Mouse (Mus musculus) c-Kit-negative CD71-positive TER-119-positive erythroid progenitor cells, embryonic 14.5 days (primary cell): ENCODE data around the gene Tbx21.
A peak's percentile ranks its signal among the peaks of the same experiment; 100 is the strongest.

ENCODE experiments used
- DNase-seq: peaks from one replicate; pipeline ENCODE4 v3.0.0-alpha.2; 2013; ENCODE audit warnings: low read depth, low spot score

Gene Tbx21

DNA sequence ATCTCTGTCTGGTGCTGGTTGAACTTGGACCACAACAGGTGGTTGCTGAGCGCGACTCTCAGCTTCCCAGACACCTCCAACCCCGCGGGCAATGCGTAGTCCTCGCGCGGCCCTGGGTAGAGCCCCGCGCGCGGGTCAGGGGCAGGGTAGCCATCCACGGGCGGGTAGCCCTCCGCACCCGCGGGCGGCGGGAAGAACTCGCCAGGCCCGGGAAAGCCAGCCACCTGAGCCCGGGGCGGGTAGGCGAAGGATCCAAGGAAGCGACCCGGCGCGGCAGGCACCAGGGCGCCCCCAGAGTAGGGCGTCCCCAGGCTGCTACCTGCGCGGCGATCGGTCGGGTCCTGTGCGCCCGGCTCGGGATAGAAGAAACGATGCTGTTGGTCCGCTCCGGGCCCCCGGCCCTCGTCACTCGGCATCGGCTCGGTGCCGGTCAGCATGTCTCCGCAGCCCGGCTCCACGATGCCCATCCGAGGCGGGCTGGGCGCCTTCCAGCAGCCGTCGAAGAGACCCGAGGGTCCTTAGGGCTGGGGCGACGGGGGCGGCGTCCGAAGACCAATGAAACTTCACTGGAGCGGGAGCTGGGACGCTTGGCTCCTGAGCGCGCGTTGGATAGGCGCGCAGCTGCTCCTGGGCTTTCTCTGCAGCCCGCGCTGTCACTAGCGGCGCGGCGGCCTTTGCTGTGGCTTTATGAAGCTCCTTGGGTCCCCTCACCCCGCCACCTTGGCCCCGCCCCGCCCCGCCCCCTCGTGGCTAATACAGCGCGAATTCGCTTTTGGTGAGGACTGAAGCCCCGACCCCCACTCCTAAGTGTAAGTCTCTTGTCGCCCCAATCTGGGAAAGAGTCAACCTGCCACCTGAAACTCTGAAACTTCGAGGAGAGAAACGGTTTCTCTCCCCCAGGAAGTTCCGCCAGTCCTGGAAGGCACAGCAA lies at the start of gene Tbx21:
TSS of gene Tbx21 (minus strand) at position 661 of the 931 bp plus-strand sequence.
- DNase-seq: no peak

DNA sequence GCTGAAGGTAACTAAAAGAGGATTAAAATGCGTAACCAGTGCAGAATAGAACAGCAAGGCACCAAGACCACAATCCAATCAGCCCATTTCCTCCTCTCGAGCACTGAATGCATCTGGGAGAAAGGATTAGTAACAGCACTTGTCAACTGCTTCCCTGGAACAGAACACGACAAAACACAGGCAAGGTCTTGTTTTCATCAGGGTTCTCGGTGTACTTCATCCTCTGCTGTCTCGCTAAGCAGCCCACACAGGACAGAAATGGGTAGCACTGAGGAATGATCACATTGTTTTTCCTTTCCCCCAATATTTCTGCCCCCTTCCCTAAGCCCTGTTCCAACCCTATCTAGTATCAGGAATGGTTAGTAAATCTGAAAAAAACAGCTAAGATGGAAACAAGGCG lies 45.2 kb upstream of the Tbx21 start:
- no peak for DNase-seq

DNA sequence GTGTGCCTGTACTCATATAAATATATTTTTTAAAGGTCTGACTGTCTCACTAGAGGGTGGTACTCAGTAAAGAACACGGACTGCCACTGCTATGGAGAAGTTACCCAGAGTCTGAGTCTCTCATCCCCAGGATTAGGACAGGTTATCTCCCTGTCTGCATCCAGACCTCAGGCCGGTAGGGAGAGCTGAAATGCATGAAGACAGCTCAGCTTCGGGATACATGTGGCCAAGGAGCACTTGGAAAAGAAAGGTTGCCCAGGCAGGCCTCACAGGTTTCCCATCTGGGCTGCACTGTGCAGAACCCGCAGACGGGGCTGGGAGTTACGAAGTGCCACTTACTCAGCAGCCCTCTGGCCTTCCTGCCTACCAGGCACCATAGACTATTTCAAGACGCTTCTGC lies 41.9 kb upstream of the Tbx21 start:
- DNase-seq: no peak

GRCm38 (mm10) chr11:97152662-97153287 lies 37.6 kb upstream of the Tbx21 start:
- no peak for DNase-seq

- DNase-seq: no peak
Observed at GRCm38 (mm10) chr11:97152023-97152426, 36.9 kb upstream of the Tbx21 start.

DNA sequence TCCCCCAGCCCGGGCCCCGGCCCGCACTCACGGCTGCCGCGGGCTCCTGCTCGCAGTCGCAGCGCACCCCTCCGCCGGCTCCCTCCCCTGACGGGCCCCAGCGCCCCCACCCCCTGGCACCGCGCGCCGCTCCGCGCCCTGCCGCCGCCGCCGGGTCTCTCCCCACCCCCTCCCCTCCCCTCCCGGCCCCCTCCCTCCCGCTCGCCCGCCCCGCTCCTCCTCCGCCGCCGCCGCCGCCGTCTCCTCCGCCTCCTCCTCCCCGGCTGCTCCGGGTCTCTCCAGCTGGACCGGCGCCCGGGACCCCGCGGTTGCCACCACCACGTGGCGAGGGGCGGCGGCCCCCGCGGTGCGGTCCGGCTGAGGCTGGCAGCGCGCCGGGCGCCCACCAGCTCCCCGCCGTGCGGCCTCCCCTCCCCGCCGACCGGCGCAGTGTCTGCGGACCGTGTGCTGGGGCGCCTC lies 36.2 kb upstream of the Tbx21 start, which contains the start of gene Tbkbp1:
TSS of gene Tbkbp1 (minus strand) at position 153 of the 459 bp plus-strand sequence.
- no peak for DNase-seq

GRCm38 (mm10) chr11:97150411-97151330 lies 35.5 kb upstream of the Tbx21 start:
- no peak for DNase-seq

- DNase-seq: no peak
Observed at GRCm38 (mm10) chr11:97149995-97150410, 34.9 kb upstream of the Tbx21 start.

DNA sequence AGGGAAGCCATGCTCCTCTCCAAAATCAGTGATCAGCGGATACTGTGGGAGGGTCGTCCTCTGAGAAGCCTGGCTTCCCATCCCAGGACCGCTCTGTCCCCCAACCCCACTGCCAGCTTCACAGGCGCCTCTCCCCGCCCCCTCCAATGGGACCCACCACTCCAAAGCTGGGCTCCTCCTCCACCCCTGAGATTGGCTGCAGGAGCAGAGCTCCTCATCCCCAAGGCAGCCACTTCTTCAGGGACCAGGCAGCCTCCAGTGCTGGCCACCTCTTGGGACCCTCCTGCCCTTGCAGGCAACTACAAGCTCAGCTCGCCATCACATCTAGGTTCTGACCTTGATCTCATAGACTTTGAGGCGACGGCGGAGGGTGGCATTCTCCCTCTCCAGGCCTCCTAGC lies 33.9 kb upstream of the Tbx21 start:
- DNase-seq: no peak

DNA sequence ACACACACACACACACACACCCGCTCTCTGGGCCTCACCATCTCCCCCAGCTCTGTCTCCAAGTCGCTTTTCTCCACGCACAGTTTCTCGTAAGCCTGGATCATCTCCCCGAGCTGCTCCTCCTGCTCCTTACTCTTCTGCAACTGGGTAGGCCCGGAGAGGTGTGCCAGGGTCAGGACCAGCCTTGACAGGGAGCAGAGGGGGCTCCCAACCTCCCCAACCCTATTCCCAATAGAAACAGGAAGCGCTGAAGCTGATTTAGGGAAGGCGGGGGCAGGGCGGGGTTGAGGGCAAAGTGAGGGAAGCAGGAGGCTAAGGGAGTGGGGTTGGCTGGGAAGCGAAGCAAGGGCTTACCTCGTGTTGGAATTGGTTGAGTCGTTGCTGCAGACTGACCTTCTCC lies 33.5 kb upstream of the Tbx21 start:
- no peak for DNase-seq

GRCm38 (mm10) chr11:97147333-97147732 lies 32.2 kb upstream of the Tbx21 start:
- DNase-seq: no peak

DNA sequence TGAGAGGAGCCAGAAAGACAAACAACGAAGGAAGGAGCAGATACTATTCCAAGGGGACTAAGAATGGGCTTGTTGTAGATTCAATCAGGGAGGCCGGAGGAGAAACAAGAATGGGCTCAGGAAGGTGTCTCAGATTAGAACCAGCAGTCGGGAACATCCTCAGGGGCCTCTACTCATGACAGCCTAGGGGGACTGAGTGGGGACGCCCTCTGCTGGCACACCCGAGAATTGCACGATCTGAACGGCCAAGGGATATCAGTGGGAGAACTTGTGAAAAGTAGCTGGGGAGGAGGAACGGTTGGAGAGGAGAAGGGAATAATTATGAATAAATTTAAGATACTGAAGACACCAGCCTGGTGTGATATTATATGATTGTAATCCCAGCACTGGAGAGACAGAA lies 31.6 kb upstream of the Tbx21 start:
- peak; percentile 13 for DNase-seq

DNA sequence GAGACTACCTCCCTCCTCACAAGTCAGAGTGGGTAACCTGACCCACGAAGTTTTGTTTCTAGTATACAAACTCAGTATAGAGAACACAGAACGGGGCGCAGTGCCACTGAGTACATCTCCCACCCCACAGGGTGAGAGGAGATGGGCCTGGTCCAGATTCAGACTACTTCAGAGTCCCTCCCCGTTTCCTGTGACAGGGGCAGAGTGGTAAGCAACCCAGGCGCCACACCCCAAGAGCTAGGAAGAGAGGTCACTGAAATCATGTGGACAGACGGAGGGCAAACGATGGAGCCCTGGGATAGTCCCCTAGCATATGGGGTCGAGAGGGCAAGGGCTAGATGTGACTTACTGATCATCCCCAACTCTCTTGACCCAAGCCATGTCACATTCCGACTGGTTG lies 30.8 kb upstream of the Tbx21 start:
- DNase-seq: no peak

DNA sequence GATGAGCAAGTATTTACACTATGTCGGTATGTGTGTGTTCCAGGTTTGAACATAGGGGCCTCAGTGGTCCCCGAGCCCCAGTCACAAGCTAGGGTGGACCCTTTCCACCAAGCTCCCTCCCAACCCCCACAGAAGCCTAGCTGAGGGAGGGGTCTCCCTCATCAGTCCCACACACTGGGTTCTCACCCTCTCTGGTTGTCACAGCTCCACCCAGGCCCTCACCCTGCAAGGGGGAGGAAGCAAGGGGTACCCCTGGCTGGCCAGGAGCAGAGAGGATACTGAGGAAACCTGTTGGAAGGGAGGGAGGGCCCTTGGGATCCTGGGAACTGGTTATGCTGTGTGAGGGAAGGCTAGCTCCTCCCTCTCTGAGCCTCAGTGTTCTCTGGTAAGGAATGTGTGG lies 30.2 kb upstream of the Tbx21 start:
- no peak for DNase-seq

DNA sequence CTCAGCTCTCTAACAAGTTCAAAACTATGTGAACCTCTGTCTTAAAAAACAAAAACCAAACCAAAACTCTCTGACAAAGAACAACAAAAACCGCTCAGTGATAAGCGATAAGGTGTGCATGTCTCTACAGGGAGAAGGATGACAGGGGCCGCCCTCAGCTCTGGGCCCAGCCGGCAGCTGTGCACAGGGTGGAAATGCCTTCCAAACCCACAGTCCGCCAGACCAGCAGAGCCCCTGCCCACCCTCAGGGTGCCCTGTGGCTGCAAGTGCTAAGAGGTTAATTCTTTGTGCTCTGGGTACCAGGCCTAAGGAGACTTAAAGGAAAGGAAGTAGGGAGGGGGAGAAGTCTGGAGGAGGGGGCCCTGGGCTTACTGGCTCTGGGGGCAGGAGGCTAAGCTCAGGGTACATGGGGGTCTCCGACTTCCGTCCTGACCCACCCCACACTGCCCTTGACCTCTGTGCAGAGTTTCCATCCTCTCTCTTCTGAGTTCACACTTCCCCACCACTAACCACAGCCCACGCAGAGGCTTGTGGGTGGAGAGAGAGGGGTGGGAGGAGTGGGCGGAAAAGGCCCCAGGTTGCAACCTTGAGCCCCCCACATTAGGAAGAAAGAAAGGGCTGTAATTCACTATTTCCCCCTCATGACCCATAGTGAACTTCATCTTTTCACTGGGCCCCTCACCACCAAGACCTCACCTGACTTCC lies 28.2 kb upstream of the Tbx21 start:
- DNase-seq: no peak

- no peak for DNase-seq
Observed at GRCm38 (mm10) chr11:97142159-97142608, 27.1 kb upstream of the Tbx21 start.

- DNase-seq: no peak
Observed at GRCm38 (mm10) chr11:97140811-97141210, 25.7 kb upstream of the Tbx21 start.

DNA sequence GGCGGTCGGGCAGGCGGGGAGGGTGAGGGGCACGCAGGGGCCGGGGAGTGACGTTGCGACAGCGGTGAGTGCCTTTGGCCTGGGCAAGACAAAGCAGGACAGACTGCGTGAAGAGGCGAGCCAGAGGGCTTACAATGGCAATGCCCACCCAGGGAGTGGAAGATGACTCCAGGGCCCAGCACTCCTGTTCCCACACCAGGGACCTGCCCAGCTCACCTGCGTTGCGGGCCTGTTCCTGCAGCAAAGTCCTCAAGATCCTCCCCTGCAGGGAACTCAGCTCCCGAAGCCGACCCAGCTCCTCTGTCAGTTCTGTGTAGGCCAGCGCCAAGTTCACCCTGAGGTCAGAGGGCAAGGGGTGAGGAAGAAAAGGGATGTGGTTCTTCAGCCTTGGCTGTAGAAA lies 24.1 kb upstream of the Tbx21 start:
- DNase-seq: no peak

GRCm38 (mm10) chr11:97138554-97139226 lies 23.6 kb upstream of the Tbx21 start:
- no peak for DNase-seq

DNA sequence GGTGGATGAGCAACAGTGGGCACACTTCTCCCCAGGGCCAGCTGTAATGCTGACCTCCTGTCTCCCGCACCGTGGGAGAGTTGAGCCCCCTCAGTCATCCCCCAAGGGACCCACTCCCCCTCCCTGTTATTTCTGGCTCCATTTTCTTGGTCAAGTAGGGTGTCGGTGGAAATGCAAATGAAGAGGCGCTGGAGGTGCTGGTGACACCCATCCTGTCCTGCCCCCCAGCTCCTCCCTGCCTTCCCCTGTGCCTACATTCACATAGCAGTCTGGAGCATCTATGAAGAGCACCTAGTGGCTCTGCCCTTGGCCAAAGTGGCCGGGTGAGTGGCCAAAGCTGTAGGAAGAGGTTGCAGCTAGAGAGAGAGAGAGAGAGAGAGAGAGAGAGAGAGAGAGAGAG lies 18.1 kb upstream of the Tbx21 start:
- DNase-seq: no peak
